Mouse (Mus musculus) stomach, adult 2 months (tissue): ENCODE data around the gene Hk3. TPM values are rescaled to one million over a fixed set of nuclear protein-coding genes. Genes with fewer than 3 reads are reported as not detected.

Experiments used
- polyA plus RNA-seq: library from polyadenylated mRNA; depleted of rRNA; stranded (reverse); fragments of >200 nt; gene quantifications from 2 replicates; pipeline ENCODE4 v1.2.3, GENCODE M21; 2012; rRNA removed

The Hk3 gene
- 0.78 and 0.80 TPM in 2 replicates for polyA plus RNA-seq

DNA sequence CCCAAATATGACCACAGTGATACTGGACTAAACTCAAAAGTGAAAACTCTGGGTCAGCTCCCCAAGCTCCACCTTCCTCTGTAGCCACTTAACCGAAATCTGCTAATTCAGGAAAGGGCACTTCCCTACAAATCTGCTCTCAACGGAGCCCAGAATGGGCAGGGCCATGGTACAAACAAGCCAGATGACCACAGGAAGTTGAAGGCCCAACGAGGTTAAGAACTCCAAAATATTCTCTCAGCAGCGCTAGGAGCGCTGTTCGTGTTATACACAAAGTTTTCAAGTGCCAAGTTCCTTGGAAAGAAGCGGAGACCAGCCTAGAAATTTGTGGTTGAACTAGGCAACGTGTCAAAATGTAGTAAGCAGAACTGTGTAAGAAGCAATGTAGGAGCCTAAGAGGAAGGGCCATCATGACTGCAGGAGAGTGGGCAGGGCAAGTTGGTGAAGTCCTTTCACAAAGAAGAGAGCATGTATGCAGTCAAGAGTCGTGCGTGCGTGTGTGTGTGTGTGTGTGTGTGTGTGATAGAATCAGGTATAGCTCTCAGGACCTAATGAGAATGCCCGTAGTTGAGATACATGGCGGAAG is at the start of gene Hk3:
Gene Hk3 (minus strand): TSS at position 192 of the 586 bp plus-strand sequence.

Other genes with a start within 250 kb of the Hk3 start
- not detected in 2 replicates for gene Eif4e1b, start 237.4 kb downstream of the Hk3 start, polyA plus RNA-seq
- gene Tspan17, start 232.0 kb downstream of the Hk3 start, polyA plus RNA-seq, result 7.5 and 9.4 TPM in 2 replicates
- 3.4 and 3.9 TPM in 2 replicates for gene Unc5a, start 72.0 kb downstream of the Hk3 start, polyA plus RNA-seq
- gene Uimc1, start 78.9 kb upstream of the Hk3 start, polyA plus RNA-seq, result 0.42 and 0.80 TPM in 2 replicates
- gene Zfp346, start 83.9 kb upstream of the Hk3 start, polyA plus RNA-seq, result 2.8 and 3.8 TPM in 2 replicates
- gene Gm17617, start 112.2 kb upstream of the Hk3 start, polyA plus RNA-seq, result not detected in 2 replicates
- gene Fgfr4, start 131.3 kb upstream of the Hk3 start, polyA plus RNA-seq, result 1.4 and 2.0 TPM in 2 replicates
- 2.2 and 4.8 TPM in 2 replicates for gene Nsd1, start 188.4 kb upstream of the Hk3 start, polyA plus RNA-seq